Mouse (Mus musculus): ENCODE data around the gene Etv1. TPM values are rescaled to one million over a fixed set of nuclear protein-coding genes. Genes with fewer than 3 reads are reported as not detected.

Etv1 gene
- polyA plus RNA-seq, 1 experiment from 2014 or later = 15.8 TPM

DNA sequence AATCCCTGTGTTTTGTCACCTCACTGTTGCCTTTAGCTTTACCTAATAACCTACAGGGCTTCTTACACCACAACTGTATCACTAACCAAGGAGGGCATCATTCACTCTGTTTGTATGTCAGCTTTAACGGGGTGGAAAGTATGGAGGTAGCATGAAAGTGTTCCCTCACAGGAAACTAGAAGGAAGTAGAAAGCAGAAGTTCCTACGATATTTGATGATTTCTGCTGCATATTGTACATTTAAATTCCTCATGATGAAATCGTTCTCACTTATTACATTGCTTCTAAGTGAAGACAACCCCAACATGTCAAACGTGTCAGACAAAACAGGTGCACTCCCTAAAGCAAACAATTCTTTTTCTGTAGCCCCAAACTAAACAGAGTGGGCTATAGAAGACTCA lies 84.2 kb downstream of the Etv1 start:
- Histone ChIP-seq H3K27me3 (ENCODE audit: control insufficient read depth, insufficient read depth, low read length) (no peaks in the 10 kb centered on the region), H3K9ac (replicated peaks; ENCODE audit: low read depth, low read length) (no peak overlapping the region), H3K4me2 (ENCODE audit: low read depth, low read length) (no peak overlapping the region), H3K4me1 (ENCODE audit: control insufficient read depth, insufficient read depth, low read length) (no peaks in the 10 kb centered on the region), H3K9me3 (ENCODE audit: control insufficient read depth, low read length) (no peaks in the 10 kb centered on the region), H3K4me3 (ENCODE audit: low read depth, low read length) (no peak overlapping the region), H3K27ac (ENCODE audit: low read depth, low read length) (no peak overlapping the region), H3K36me3 (ENCODE audit: control insufficient read depth, insufficient read depth, low read length) (no peaks in the 10 kb centered on the region)
- ATAC-seq (ENCODE audit: low read depth) = no peak
- WGBS = 87% methylated on average over 4 of the region's 4 CpGs

DNA sequence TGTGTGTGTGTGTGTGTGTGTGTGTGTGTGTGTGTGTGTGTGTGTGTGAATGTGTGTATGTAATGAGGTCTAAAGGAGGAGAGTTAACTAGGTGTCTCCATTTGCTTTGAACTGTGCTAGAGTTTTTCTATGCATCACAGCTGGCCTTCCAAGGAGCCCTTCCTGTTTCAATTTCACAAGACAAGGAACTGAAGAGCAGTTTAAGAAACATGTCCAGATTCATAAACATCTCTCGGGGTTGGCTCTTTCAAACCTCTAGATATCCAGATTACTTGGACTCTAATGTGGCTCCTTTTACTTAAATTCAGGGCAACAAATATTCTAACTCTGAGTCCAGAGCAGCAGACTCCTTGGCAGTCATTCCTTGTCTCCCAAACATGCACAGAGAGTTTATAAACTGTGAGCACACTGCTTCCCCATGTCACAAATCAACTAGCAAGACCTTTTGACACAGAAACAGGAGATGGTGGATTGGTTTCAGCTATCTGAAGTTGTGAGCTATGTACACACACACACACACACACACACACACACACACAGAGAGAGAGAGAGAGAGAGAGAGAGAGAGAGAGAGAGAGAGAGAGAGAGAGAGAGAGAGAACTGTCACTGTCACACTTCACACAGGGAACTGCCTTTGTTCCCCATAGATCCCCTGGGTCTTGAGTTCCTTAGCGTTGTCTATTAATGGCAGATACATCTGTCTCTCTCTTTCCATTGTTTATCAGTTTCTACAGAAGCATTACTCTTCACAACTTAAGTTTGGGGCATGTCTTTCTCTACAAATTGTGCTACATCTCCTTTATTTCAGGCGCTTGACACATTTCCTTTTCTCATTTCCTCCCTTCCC lies 85.0 kb downstream of the Etv1 start:
- ATAC-seq (ENCODE audit: low read depth) = no peak

DNA sequence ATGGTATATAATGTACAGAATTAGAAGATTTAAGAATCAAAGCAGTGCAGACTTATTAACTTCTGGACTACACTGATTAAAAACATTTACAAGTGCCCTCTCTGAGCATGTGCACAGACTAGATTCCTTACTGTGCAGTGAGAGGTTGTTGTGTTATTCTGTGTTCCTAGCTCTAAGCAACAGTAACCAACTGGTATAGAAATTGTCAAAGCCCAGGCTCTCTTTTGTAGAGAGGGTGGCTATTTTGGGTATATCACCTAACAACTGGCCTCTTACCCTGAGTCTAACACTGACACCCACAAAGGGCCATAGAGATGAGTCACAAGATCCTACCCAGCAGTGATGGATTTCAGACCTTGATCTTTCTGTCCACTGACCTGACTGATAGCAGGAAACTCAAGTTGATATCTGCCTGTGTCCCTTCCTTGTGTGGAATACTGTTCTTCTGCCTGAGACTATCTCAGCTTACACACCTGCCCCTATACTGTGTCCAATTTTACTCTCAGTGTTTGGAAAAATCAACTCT lies 95.4 kb downstream of the Etv1 start:
- Histone ChIP-seq H3K27me3 (ENCODE audit: control insufficient read depth, insufficient read depth, low read length) (no peaks in the 10 kb centered on the region), H3K4me3 (ENCODE audit: low read depth, low read length) (no peak overlapping the region), H3K36me3 (ENCODE audit: control insufficient read depth, insufficient read depth, low read length) (no peaks in the 10 kb centered on the region), H3K27ac (ENCODE audit: low read depth, low read length) (no peak overlapping the region), H3K9me3 (ENCODE audit: control insufficient read depth, low read length) (no peaks in the 10 kb centered on the region), H3K9ac (replicated peaks; ENCODE audit: low read depth, low read length) (no peak overlapping the region), H3K4me2 (ENCODE audit: low read depth, low read length) (no peak overlapping the region), H3K4me1 (ENCODE audit: control insufficient read depth, insufficient read depth, low read length) (no peaks in the 10 kb centered on the region)
- ATAC-seq (ENCODE audit: low read depth) = no peak

More for the DNA sequence above, 85.0 kb downstream of the Etv1 start:
- no peak overlapping the region for H3K9ac ChIP-seq (replicated peaks; ENCODE audit: low read depth, low read length)
- no peak overlapping the region for H3K4me2 ChIP-seq (ENCODE audit: low read depth, low read length)
- no peak overlapping the region for H3K4me3 ChIP-seq (ENCODE audit: low read depth, low read length)
- WGBS = 74% methylated on average over 3 of the region's 3 CpGs
- no peaks in the 10 kb centered on the region for H3K9me3 ChIP-seq (ENCODE audit: control insufficient read depth, low read length)
- H3K4me1 ChIP-seq (ENCODE audit: control insufficient read depth, insufficient read depth, low read length) = no peaks in the 10 kb centered on the region
- no peaks in the 10 kb centered on the region for H3K27me3 ChIP-seq (ENCODE audit: control insufficient read depth, insufficient read depth, low read length)
- no peak overlapping the region for H3K27ac ChIP-seq (ENCODE audit: low read depth, low read length)
- H3K36me3 ChIP-seq (ENCODE audit: control insufficient read depth, insufficient read depth, low read length) = no peaks in the 10 kb centered on the region

DNA sequence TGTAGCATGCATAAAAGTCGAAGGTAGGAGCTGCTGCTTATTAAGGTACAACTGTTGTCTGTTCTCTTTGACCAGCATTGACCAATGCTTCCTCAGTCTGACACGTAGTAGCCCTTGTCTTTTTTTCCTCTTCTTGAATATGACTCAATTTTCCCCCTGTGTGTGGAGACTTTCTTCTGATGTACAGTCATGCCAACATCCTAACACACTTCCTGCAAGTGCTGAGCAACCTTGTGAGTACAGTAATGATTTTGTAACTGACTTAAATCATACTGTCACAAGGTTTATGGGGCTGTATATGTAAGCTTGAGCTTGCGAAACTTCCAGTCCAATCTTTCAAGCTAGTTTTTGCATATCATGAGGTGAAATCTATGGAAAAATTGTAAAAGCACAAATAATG lies 125.3 kb downstream of the Etv1 start:
- Histone ChIP-seq H3K4me3 (ENCODE audit: low read depth, low read length) (no peak overlapping the region), H3K4me2 (ENCODE audit: low read depth, low read length) (no peak overlapping the region), H3K9ac (replicated peaks; ENCODE audit: low read depth, low read length) (no peak overlapping the region), H3K36me3 (ENCODE audit: control insufficient read depth, insufficient read depth, low read length) (no peaks in the 10 kb centered on the region), H3K27ac (ENCODE audit: low read depth, low read length) (no peak overlapping the region), H3K4me1 (ENCODE audit: control insufficient read depth, insufficient read depth, low read length) (no peaks in the 10 kb centered on the region), H3K9me3 (ENCODE audit: control insufficient read depth, low read length) (no peaks in the 10 kb centered on the region), H3K27me3 (ENCODE audit: control insufficient read depth, insufficient read depth, low read length) (no peaks in the 10 kb centered on the region)
- 77% methylated on average over 3 of the region's 3 CpGs for WGBS
- no peak for ATAC-seq (ENCODE audit: low read depth)

DNA sequence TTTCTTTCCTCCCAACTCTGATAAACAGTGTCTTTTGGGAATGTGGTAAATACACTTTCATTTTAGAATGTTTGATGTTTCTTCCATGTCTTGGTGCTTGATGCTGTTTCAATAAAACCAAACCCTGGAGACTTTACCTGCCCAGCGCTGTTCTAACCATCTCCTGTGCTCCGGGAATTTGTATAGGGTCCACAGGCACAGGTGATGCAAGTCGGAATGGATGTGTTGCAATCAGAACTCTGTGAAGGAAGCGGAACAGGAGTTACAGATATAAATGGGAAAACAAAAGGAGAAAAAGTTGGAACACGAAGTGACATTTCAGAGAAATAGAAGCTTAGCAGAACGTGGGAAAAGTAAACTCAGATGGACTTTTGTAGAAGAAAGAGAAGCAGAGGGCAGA lies 127.1 kb downstream of the Etv1 start:
- H3K9ac ChIP-seq (replicated peaks; ENCODE audit: low read depth, low read length) = no peak overlapping the region
- no peak overlapping the region for H3K27ac ChIP-seq (ENCODE audit: low read depth, low read length)
- ATAC-seq (ENCODE audit: low read depth) = no peak
- no peak overlapping the region for H3K4me3 ChIP-seq (ENCODE audit: low read depth, low read length)
- no peaks in the 10 kb centered on the region for H3K9me3 ChIP-seq (ENCODE audit: control insufficient read depth, low read length)
- H3K27me3 ChIP-seq (ENCODE audit: control insufficient read depth, insufficient read depth, low read length) = no peaks in the 10 kb centered on the region
- no peaks in the 10 kb centered on the region for H3K4me1 ChIP-seq (ENCODE audit: control insufficient read depth, insufficient read depth, low read length)
- H3K4me2 ChIP-seq (ENCODE audit: low read depth, low read length) = no peak overlapping the region
- H3K36me3 ChIP-seq (ENCODE audit: control insufficient read depth, insufficient read depth, low read length) = no peaks in the 10 kb centered on the region
- WGBS = 89% methylated on average over 6 of the region's 6 CpGs

DNA sequence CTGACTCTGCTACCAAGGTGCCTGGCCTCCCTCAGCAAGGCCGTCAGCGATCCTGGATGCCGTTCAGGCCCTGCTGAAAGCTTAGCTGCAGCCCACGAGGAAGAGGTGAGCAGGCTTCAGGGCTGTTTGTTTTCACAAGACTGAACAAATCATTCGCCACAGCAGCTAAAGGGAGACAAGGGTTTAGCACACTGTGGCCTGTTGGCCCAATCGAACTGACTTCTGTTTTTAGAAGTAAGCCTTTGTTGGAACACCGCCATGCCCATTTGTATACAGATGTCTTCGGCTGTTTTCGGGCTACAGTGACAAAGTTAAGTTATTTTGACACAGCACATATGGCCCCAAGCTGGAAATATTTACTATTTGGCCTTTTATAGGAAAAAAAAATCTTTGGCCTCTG lies 127.6 kb downstream of the Etv1 start:
- WGBS = 71% methylated on average over 9 of the region's 9 CpGs
- Histone ChIP-seq H3K9me3 (ENCODE audit: control insufficient read depth, low read length) (no peaks in the 10 kb centered on the region), H3K4me2 (ENCODE audit: low read depth, low read length) (no peak overlapping the region), H3K27me3 (ENCODE audit: control insufficient read depth, insufficient read depth, low read length) (no peaks in the 10 kb centered on the region), H3K4me1 (ENCODE audit: control insufficient read depth, insufficient read depth, low read length) (no peaks in the 10 kb centered on the region), H3K4me3 (ENCODE audit: low read depth, low read length) (no peak overlapping the region), H3K36me3 (ENCODE audit: control insufficient read depth, insufficient read depth, low read length) (no peaks in the 10 kb centered on the region), H3K9ac (replicated peaks; ENCODE audit: low read depth, low read length) (no peak overlapping the region), H3K27ac (ENCODE audit: low read depth, low read length) (no peak overlapping the region)
- no peak for ATAC-seq (ENCODE audit: low read depth)

DNA sequence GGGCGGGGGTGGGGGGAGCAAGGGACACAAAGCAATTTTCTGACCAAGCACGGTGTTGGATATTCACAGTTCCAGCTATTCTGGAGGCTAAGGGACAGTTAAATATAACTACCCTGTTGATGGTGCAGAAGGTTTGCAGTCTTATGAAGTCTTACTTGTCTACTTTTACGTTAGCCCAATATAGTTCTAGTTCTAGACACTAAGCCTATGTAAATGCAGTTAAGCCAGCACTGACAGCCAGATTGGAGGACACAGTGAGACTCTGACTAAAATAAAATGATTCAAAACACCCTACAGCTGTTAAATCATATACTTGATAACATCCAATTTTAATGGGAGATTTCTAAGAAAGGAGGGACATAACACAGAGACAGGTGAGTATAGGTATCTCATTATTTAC lies 129.8 kb downstream of the Etv1 start:
- H3K27ac ChIP-seq (ENCODE audit: low read depth, low read length) = no peak overlapping the region
- no peaks in the 10 kb centered on the region for H3K27me3 ChIP-seq (ENCODE audit: control insufficient read depth, insufficient read depth, low read length)
- H3K36me3 ChIP-seq (ENCODE audit: control insufficient read depth, insufficient read depth, low read length) = no peaks in the 10 kb centered on the region
- H3K4me1 ChIP-seq (ENCODE audit: control insufficient read depth, insufficient read depth, low read length) = no peaks in the 10 kb centered on the region
- H3K4me3 ChIP-seq (ENCODE audit: low read depth, low read length) = no peak overlapping the region
- no peak overlapping the region for H3K4me2 ChIP-seq (ENCODE audit: low read depth, low read length)
- H3K9ac ChIP-seq (replicated peaks; ENCODE audit: low read depth, low read length) = no peak overlapping the region
- no peak for ATAC-seq (ENCODE audit: low read depth)
- no peaks in the 10 kb centered on the region for H3K9me3 ChIP-seq (ENCODE audit: control insufficient read depth, low read length)
- WGBS = 95% methylated on average over 3 of the region's 3 CpGs

Data from neural tube, embryonic 14.5 days (tissue).